Mouse (Mus musculus) bone marrow, adult 2 months (tissue): ENCODE results near the gene Irf2bpl.

Experiments used
- CTCF ChIP-seq: fragments of 200-500 bp; IDR thresholded peaks from 2 replicates; pipeline ENCODE4 v1.5.1; 2011; ENCODE audit warnings: low read length, control low read depth; ENCODE audit not compliant: control insufficient read depth, insufficient read depth
- POLR2A ChIP-seq: fragments of 200-500 bp; IDR thresholded peaks from 2 replicates; pipeline ENCODE4 v1.6.1; 2011; ENCODE audit warnings: low read depth, mild to moderate bottlenecking, control low read depth, low read length, borderline replicate concordance; ENCODE audit not compliant: control insufficient read depth

GRCm38 (mm10) chr12:86850746-86851145 is 33.9 kb downstream of the Irf2bpl start:
- TF ChIP-seq CTCF (no peak), POLR2A (no peak)
